Mouse (Mus musculus): ENCODE data around the gene Zfp622. TPM values are rescaled to one million over a fixed set of nuclear protein-coding genes. Genes with fewer than 3 reads are reported as not detected.
A peak's percentile ranks its signal among the peaks of the same experiment; 100 is the strongest.

Gene Zfp622
- polyA plus RNA-seq, 1 experiment from 2014 or later, result 54.8 TPM

DNA sequence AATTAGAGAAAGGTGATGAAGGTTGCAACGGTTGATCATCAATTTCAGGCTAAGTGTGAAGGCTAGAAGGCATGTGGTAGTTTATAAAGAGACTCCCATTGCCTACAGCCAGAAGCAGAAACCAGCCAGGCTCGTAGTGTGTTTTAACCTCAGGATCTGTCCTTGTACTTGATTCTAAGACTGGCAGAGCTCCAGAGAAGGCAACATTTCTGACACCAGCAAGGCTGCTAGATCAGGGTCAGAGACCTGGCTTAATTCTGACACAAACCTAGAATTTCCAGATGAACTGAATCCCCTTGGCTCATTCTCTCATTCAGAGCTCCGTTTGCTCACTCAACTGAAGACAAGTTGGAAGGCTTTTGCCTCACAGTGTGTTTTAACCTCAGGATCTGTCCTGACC lies 24.5 kb downstream of the Zfp622 start:
- ATAC-seq (no peak), DNase-seq (ENCODE audit: low read depth, low spot score) (no peak)
- in situ Hi-C loops (cut with MboI; ENCODE audit: low pct_unique_long_range_greater_than_20kb), result no loop called here
- ChIA-PET POLR2A (no interaction called here), CTCF (interaction anchor here (1.2 kb wide), 1 partner anchor 13 kb away, joined by 4 read pairs; no protein-coding TSS in a partner anchor)
- peaks cover under 1% of the 10 kb centered on the region for H3K27me3 ChIP-seq
- no peak for TF ChIP-seq CTCF (IDR thresholded peaks at IDR 0.05)

DNA sequence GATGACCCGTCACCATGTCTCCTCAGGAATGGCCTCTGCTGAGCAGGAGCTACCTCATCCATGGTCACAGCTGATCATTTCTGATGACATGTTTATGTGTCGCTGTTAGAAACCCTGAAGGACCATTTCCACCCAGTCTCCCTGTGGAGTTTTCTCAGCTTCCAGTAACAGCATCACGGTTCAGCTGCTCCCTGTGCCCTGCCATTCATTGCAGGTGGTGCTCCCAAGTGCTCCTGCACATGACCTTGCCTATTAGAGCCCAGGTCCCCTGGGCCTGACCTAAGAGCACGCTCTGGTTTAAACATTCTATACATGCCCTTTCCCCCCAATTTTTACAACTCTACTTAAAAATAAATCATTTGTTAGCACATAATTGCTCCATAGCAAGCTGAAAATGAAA lies 28.7 kb downstream of the Zfp622 start:
- in situ Hi-C loops (cut with MboI; ENCODE audit: low pct_unique_long_range_greater_than_20kb), result no loop called here
- no peak for TF ChIP-seq CTCF (IDR thresholded peaks at IDR 0.05)
- POLR2A ChIA-PET, result interaction anchor here (0.7 kb wide), 1 partner anchor 42 kb away, joined by 3 read pairs; no protein-coding TSS in a partner anchor
- peaks cover 10% of the 10 kb centered on the region for H3K27me3 ChIP-seq
- ATAC-seq (no peak), DNase-seq (ENCODE audit: low read depth, low spot score) (no peak)
- CTCF ChIA-PET, result interaction anchor here (1.1 to 1.7 kb wide), 2 partner anchors 9 to 16 kb away, joined by 3 to 5 read pairs; no protein-coding TSS in a partner anchor

GRCm38 (mm10) chr15:26015979-26016665 lies 32.0 kb downstream of the Zfp622 start:
- in situ Hi-C loops (cut with MboI; ENCODE audit: low pct_unique_long_range_greater_than_20kb), result no loop called here
- H3K27me3 ChIP-seq, result peaks cover 18% of the 10 kb centered on the region
- DNase-seq (ENCODE audit: low read depth, low spot score), result no peak
- ChIA-PET POLR2A (no interaction called here), CTCF (interaction anchor here (0.9 to 1.2 kb wide), 2 partner anchors 9 to 299 kb away, joined by 3 to 4 read pairs; no protein-coding TSS in a partner anchor)
- no peak for TF ChIP-seq CTCF (IDR thresholded peaks at IDR 0.05)
- no peak for ATAC-seq

- peaks cover 30% of the 10 kb centered on the region for H3K27me3 ChIP-seq
- ChIA-PET POLR2A (no interaction called here), CTCF (interaction anchor here (1.2 to 1.4 kb wide), 2 partner anchors 20 to 29 kb away, joined by 3 to 4 read pairs; no protein-coding TSS in a partner anchor)
- DNase-seq (ENCODE audit: low read depth, low spot score) (no peak), ATAC-seq (no peak)
- no peak for TF ChIP-seq CTCF (IDR thresholded peaks at IDR 0.05)
- in situ Hi-C loops (cut with MboI; ENCODE audit: low pct_unique_long_range_greater_than_20kb), result no loop called here
These were observed 37.6 kb downstream of the Zfp622 start for GRCm38 (mm10) chr15:26021721-26022120.

GRCm38 (mm10) chr15:26022636-26023035 lies 38.5 kb downstream of the Zfp622 start:
- in situ Hi-C loops (cut with MboI; ENCODE audit: low pct_unique_long_range_greater_than_20kb), result no loop called here
- CTCF ChIA-PET, result no interaction called here

GRCm38 (mm10) chr15:26031692-26032091 lies 47.5 kb downstream of the Zfp622 start:
- in situ Hi-C loops (cut with MboI; ENCODE audit: low pct_unique_long_range_greater_than_20kb), result no loop called here
- TF ChIP-seq CTCF (IDR thresholded peaks at IDR 0.05), result no peak
- DNase-seq (ENCODE audit: low read depth, low spot score), result no peak
- POLR2A ChIA-PET, result no interaction called here
- peaks cover 3% of the 10 kb centered on the region for H3K27me3 ChIP-seq
- CTCF ChIA-PET, result no interaction called here
- ATAC-seq, result peak; percentile 66

More at GRCm38 (mm10) chr15:26022636-26023035, 38.5 kb downstream of the Zfp622 start:
- DNase-seq (ENCODE audit: low read depth, low spot score), result no peak
- no peak for ATAC-seq
- TF ChIP-seq CTCF (IDR thresholded peaks at IDR 0.05), result no peak
- peaks cover 30% of the 10 kb centered on the region for H3K27me3 ChIP-seq
- POLR2A ChIA-PET, result no interaction called here

DNA sequence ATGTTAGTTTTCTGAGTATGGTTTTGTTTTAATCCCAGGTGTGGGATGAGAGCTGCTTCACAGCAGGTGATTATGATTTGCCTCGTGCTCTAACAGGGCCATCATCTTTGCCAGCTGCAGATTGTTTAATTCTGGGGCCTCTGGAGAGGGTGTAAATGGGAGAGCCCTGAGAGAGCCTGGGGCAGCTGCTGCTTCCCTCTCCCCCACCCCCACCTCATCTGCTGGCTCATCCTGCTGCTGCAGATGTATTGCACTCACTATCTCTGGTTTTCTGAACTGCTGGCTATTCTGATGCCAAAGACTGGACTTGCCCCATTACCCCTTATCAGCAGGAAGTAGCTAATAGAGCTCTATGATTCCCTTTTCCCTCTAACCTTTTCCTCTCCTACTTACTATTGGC lies 56.4 kb downstream of the Zfp622 start:
- ChIA-PET POLR2A (no interaction called here), CTCF (interaction anchor here (1.4 kb wide), 1 partner anchor 45 kb away, joined by 3 read pairs; no protein-coding TSS in a partner anchor)
- in situ Hi-C loops (cut with MboI; ENCODE audit: low pct_unique_long_range_greater_than_20kb), result no loop called here
- ATAC-seq, result no peak
- no peak for TF ChIP-seq CTCF (IDR thresholded peaks at IDR 0.05)
- peaks cover 15% of the 10 kb centered on the region for H3K27me3 ChIP-seq
- DNase-seq (ENCODE audit: low read depth, low spot score), result no peak

GRCm38 (mm10) chr15:26041196-26041947 lies 57.2 kb downstream of the Zfp622 start:
- in situ Hi-C loops (cut with MboI; ENCODE audit: low pct_unique_long_range_greater_than_20kb), result no loop called here
- TF ChIP-seq CTCF (IDR thresholded peaks at IDR 0.05), result no peak
- H3K27me3 ChIP-seq, result peaks cover 20% of the 10 kb centered on the region
- DNase-seq (ENCODE audit: low read depth, low spot score) (peak; percentile 22), ATAC-seq (peak; percentile 94)
- ChIA-PET CTCF (interaction anchor here (0.7 to 1.4 kb wide), 3 partner anchors 20 to 48 kb away, joined by 3 to 4 read pairs (median 3); no protein-coding TSS in a partner anchor), POLR2A (no interaction called here)

Other genes starting within 250 kb of the Zfp622 start
- gene Retreg1, start 141.2 kb upstream of the Zfp622 start, polyA plus RNA-seq (2021), result 110 TPM